Mouse (Mus musculus) C2C12 (cell line): ENCODE measurements around the gene Enpp4.

ENCODE experiments used
- CTCF ChIP-seq: IDR thresholded peaks from one replicate; pipeline ENCODE4 v1.5.1; 2011; ENCODE audit not compliant: control insufficient read depth, insufficient read depth, insufficient read length
- FOSL1 ChIP-seq: IDR thresholded peaks from one replicate; pipeline ENCODE4 v1.8.0; 2011; ENCODE audit warnings: mild to moderate bottlenecking, low read length; ENCODE audit not compliant: poor library complexity, insufficient read depth, severe bottlenecking
- MYOD1 ChIP-seq: IDR thresholded peaks from one replicate; pipeline ENCODE4 v1.6.1; 2011; ENCODE audit warnings: low read depth; ENCODE audit not compliant: control insufficient read depth, insufficient read length
- MYOG ChIP-seq: IDR thresholded peaks from one replicate; pipeline ENCODE4 v1.6.1; 2011; ENCODE audit not compliant: control insufficient read depth, insufficient read length; ENCODE audit errors: extremely low read depth

DNA sequence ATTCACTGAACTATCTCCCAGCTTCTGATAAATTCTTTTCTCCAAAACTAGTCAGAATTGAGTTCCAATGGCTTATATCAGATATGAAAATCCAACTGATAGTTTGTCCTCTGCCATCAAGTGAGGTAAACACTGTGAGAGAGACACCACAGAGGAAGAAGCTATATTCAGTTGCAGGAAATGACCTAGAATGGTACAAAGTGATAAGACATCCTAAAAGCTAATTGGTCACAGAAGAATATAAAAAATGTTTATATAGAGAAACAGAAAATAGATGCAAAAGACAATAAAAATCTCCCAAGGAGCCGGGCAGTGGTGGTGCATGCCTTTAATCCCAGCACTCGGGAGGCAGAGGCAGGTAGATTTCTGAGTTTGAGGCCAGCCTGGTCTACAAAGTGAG lies 11.0 kb upstream of the Enpp4 start:
- no peak for TF ChIP-seq CTCF
- no peak for TF ChIP-seq MYOD1
- TF ChIP-seq MYOG, result no peak
- TF ChIP-seq FOSL1, result no peak
